Mouse (Mus musculus) kidney, adult 8-10 months (tissue): ENCODE results near the gene Aldh3b1.

Source experiments
- DNase-seq, 2 experiments: peaks; one replicate each; pipeline ENCODE4 v3.0.0; 2022

Gene Aldh3b1

DNA sequence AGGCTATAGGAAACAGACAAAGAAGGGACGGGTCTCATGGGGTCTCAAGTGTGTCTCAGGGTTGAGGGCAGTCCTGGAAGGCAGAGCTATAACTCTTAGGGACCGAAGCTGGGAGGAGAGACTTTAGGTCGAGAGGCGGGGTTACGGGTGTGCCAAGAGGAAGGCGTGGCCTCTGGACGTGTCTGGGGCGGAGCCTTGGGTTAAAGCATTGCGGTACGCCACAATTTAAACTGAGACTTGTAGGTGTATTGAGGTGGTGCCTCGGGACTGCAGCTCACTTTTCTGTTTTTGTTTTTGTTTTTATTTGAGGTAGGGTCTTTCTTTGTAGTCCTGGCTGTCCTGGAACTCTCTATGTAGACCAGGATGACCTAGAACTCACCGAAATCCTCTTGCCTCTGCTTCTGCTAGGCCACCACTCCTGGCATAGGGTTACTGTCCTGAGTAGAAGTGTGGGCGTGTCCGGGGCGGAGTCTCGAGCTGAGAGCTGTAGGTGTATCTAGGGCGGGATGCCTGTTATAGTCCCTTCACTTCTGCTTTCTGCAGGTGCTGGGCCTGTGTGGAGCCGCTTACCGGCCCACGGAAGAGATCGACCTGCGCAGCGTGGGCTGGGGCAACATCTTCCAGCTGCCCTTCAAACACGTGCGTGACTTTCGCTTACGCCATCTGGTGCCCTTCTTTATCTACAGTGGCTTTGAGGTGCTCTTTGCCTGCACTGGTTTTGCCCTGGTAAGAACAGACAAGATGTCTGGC, 13.6 kb upstream of the Aldh3b1 start:
- DNase-seq: peak in 1 of 2 experiments; percentile 54

DNA sequence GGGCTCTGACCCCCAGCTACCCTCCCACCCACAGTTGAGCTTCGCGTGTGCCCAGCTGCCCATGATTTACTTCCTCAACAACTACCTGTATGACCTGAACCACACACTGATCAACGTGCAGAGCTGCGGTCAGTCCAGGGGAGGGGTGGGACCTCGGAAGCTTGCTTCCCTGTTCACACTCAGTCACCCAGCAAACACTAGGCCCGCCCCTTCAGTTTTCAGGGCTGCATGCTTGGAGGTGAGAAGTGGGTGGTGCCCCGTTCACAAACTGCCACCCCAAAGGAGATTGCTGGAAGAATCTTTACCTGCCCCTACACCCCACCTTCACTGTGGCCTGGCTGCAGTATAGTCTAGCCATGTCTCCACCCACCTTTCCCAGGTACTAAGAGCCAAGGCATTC, 12.7 kb upstream of the Aldh3b1 start:
- no peak for DNase-seq

DNA sequence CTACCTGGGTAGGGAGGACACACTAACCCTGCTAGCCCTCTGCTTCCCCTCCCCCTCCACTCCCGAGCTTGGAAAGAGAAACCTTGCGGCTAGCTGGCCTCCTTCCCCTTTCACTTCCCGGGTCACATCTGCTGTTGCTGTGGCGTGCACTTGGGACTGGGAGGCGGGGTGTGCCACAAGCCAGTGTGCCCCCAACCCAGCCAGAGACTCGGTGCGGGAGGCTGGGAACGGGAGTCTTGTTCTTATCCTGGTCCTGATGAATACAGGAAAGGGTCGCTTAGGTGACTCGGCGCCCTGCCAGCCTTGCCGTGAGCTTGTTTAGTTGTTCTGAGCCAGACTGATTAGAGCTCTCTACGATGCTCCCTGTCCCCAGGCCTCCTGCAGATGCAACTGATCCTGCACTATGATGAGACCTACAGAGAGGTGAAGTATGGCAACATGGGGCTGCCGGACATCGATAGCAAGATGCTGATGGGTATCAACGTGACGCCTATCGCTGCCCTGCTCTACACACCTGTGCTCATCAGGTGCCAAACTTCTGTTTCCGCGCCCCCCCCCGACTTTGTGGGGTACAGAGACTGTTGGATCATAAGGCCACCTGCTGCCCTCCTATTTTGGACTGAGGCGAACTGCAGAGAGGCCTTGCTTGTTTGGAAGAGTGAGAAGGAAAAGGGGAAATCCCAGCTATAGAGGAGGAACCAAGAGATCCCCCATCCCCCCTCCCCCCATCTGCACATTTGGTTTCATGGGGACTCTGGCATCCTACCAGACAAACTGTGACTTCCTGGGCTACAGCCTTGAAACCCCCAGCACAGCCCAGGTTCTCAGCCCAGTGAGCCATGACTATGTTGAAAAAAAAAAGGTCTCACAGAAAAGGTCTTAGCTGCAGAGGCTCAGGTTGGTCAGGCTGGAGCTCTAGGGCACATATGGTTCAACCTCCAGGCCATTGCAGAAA, 6.6 kb upstream of the Aldh3b1 start:
- peak; percentile 58 to 72 for DNase-seq

DNA sequence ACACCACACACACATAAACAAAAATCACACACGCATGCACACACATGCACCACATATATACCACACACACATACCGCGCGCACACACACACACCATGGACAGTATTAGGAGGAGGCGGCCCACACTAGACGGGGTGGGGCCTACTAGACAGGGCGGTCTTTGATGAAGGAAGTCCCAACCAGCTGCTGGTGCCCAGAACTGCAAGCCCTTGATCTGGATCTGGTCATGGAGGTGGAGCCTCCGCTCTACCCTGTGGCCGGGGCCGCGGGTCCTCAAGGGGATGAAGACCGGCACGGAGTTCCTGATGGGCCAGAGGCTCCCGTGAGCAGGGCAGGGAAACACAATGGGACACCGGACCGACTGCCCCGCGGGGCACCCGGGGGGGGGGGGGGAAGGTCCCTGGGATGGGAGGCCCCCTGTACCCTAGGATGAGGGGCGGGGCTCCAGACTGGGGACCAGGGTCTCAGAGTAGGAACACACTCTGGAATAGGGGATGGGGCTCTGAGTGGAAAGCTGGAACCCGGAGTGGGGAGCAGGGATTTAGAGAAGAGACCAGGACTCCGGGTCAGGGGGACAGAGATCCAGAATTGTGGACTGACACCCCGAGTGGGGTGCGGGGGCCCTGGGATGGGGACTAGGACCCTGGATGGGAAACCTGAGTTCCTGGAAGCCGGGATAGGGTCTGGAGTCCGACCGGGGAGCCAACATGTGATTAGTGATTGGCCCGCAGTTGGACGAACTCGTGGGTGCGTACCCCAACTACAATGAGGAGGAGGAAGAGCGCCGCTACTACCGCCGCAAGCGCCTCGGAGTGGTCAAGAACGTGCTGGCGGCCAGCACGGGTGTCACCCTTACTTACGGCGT, 5.7 kb upstream of the Aldh3b1 start, which contains the start of gene Unc93b1:
Gene Unc93b1, plus strand, starts transcription at position 155 of the 864 bp plus-strand sequence.
- DNase-seq: peak; percentile 65 to 68

DNA sequence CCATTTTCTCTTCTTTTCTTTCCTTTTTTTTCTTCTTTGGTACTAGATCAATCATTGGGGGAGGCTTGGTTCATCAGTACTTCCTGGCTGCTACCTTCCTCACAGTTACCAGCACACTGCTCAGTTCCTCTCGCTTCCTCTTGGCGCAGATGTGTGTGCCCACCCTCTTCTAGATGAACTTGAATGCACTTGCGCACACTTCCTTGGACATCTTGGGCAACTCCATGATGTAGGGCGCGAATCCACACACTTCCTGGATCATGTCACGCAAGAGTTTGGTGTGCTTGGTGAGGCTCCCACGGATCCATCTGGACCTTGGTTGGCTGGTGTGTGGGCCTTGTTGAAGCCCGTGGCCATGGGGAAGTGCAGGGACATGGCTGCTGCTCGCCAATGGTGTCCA, 2.1 kb upstream of the Aldh3b1 start:
- no peak for DNase-seq

DNA sequence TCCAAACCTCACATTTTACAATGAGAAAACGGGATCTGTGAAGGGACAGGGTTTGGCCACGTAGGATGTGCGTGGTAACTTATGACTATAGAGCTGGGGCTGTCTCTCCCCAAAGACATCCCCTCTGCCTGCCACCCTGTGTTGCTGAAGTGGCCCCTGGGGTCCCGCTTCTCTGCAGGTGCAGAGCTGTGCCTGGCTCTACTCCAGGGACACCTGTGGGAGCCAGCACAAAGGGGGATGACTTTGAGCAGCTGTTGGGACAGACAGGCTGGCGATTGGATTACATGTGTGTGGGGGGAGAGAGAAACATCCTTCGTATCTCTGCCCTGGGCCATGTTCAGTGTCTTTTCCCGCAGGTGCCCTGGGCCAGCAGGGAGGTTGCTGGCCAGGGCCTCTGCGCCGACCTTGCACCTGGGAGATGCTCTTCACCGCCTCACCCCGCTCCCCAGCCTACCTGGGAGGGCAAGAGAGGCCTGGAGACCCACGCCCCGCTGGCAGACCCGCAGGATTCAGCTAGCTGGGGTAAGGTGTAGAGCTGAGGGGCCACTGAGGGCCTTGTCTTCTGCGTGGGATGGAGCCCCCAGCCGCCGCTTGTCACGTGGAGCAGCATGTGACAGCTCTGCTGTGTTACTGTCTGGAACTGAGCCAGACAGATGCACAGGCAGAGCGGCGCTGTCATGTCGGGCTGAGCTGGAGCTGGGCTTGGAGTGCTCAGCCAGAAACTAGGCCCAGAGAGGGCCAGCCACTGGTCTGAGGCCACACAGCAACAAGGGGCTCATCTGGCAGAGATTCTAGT, 852 bp upstream of the Aldh3b1 start:
- no peak for DNase-seq

DNA sequence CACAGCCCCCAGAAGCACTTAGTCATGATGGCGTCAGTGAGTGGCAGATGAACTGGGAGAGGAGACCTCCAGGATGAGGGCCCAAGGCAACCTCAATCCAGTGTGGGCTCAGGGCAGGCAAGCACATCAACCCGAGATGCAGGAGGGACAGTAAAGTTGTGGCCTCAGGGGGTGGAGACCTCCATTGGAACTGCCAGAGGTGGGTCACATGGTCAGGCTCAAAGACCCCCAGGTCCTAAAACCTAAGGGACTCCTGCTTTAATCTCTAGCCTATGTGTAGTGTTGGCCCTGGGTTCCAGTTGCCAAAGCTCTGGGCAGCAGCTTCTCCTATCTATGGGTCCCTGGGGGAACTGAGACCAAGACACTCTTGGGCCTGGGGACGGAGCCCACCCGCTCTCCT, 829 bp downstream of the Aldh3b1 start:
- DNase-seq: no peak

DNA sequence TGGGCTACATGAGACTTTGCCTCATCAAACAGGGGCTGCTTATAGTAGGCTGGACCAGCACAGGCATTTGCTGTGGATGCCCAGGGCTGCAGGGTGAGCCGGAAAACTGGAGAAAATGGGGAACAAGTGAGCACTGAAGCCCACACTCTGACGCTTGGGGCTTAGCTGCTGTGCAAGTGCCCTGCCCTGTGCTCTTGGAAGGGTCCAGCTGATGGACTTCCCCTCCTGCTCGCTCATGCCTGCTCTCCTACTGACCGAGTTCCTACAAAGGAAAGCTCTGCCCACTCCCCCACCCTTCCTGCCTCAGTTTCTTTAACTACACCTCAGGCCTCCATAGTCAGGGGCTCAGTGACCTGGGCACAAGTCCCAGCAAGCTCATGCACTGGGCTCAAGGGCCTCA, 1.6 kb downstream of the Aldh3b1 start:
- no peak for DNase-seq

DNA sequence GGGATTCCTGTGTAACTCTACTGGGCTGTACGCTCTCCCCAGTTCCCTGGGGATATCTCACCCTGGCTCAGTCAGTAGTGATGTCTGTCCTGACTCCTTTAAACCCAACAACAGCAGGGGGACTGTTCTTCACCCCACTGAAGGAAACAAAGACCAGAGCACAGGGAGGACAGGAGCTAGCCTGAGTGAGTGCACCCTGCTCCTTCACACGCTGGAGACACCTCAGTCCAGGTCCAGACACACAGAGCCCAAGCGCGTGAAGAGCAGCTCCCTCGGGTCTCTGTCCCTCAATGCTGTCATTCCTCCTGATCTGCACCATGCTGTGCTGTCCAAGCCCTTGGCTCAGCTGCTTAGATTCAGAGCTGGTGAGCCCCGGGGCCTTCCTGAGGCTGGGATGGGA, 2.9 kb downstream of the Aldh3b1 start:
- DNase-seq: no peak

DNA sequence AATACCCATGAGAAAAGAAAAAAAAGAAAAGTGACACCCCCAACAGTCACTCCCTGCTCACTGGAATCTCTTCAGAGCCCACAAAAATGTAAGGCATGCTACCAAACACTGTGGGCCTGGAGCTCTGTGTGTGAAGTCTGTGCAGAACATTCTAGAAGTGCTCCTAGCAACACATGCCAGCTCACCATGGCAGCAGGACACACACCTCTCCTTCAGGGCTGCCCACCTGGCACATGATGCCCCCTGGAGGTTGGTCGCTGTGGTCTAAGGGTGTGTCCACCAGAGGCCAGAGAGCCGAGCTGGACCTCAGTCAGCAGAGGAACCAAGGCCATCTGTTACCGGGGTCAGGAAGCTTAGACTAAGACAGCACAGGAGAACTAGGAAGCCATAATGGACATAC, 3.3 kb downstream of the Aldh3b1 start:
- DNase-seq: no peak

DNA sequence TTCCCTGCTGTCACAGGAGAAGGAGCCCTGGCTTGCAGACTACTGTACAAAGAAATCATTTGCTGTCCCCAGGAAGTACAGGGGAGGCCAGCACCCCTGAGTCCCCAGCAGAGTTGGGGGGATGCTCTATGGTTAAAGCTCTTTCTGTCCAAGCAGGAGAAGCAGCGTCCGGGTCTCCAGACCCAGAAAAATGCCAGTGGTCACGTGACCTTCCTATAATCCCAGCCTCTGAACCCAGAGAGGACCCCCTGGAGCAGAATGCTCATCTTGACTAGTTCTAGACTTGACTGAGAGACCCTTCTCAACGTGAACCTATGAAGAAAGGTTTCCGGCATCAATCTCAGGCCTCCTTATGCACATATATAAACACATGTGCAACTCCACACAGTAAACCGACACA, 3.7 kb downstream of the Aldh3b1 start:
- no peak for DNase-seq

DNA sequence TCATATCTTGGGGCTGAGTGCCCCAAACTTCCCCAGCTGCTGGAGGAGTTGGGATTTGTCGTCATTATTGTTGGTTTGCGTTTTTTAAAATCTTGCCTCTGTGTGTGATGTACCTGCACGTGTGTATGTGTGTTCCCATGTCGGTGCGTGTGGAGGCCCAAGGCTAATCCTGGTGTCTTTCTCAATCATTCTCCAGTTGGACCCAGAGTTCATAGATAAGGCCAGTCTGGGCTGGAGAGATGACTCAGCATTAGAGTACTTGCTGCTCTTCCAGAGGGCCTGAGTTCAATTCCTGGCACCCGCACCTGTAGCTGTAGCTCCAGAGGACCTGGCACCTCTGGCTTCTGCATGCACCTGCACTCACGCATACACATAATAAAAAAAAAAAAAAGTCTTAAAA, 4.7 kb downstream of the Aldh3b1 start:
- no peak for DNase-seq

DNA sequence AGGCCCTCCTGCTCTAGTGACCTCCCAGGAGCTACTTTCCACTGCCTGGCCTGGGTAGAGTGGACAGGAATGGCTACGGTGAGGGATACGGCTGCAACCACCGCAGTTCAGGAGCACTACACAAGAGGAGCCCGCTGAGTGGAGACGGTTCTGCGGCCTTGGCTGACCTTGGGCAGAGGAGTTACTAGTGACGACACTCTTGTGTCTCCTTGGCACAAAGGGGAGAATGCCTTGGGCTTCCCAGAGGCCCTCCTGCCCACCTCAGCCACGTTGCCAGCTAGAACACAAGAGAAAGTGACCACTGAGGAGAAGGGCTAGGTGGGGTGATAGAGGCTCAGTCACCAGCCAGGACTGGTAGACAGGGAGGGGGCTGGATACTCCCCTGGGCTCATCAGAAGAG, 5.4 kb downstream of the Aldh3b1 start:
- DNase-seq: no peak

DNA sequence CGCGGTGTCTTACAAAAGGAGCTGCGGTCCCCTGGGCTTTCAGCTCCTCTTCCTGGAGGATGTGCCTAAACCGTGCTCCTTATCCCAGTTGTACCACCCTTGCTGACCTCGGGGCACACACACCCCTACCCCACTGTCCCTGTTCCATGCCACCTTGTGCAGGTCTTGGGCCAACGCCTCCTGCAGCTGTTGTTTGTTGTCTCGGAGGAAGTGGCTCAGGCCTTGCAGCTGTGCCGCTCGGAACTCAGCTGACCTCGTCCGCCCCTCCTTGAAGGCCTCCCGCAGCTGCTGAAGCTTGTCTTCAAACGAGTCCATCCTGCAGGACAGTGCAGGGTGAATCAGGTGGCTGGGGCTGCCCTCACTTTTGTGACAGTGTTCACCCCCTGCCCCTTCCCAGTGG, 6.0 kb downstream of the Aldh3b1 start:
- peak in 1 of 2 experiments; percentile 25 for DNase-seq

DNA sequence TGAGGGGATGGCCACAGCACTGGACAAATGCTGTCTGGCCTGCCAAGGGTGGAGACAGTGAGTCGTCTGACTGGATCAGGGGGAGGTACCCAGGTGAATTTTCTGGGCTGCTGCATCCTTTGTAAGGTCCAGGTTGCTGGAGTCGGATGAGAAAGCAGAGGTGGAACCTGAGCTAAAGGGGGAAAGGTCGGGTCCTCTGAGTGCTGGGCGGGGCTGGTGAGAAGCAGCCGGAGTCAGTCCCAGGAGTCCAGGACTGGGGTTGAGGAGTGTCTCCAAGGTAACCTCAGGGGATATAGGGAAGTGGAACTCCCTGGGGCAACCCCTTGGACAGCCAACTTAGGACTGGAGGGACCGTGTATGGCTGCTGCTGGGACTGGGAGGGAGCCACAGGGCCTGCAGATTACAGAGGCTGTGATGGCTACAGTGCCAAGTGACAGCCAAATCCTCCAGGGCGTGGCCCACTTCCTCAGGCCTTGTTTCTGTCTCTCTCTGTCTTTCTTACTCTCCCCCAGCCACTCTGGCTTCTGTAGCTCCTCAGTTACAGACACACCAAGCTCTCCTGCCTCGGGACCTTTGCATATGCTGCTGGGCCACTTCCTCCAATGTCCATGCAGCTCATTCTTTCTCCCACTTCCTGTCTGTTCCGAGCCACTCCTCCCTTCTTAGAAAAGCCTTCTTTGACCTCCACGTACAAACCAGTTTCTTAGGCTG, 6.8 kb downstream of the Aldh3b1 start:
- no peak for DNase-seq

DNA sequence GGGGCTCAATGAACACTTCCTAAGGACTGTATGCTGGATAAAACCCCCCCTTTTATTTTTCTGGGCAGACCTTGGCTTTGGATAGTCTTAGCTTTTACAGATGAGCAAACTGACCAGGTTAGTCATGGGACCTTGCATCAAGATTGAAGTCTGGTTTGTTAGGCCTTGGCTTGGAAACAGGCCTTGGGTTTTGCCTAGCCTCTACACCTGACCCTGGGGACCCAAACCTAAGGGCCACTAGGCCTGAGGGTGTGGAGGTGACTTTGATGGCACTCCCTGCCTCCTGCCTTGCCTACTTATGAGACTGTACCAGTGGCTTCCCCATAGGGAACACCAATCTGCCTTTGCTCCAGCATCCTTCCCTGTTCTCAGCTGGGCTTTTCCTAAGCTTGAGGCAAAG, 9.7 kb downstream of the Aldh3b1 start:
- no peak for DNase-seq

DNA sequence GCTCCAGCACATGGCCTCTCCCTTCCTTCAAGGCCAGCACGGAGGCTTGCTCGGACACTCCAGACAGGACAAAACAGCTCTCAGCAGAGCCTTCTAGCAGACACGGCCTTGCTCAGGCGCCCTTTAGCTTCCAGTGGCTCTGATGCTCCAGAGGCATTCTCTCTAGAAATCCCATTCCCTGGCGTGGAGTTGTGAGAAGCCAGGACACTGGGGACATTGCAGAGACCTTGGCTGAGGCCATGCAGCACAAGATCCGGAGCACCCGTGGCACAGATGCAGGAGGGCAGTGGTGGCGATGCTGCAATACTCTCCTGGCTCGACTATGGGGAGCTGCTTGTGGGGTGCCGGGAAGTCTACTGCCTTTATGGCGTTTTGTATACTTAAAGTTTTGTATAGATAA, 12.9 kb downstream of the Aldh3b1 start:
- DNase-seq: no peak

DNA sequence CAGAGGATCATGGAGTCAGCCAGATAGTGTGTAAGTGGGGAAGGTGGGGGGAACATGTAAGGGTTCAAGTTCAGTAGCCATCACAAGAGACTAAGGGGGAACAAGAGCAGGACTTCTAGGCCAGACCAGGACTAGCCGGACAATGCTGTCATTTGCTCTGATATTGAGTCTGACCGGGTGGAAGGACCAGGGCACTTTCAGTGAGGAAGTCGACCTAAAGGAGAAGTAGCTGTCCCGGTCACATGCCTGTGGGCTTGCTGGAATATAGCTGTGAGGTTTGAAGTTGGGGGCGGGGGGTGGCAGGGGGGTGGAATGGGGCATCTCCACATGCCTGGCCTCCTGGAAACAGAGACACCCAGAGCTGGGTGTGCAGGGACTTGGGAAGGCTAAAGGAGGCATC, 15.1 kb downstream of the Aldh3b1 start:
- no peak for DNase-seq

DNA sequence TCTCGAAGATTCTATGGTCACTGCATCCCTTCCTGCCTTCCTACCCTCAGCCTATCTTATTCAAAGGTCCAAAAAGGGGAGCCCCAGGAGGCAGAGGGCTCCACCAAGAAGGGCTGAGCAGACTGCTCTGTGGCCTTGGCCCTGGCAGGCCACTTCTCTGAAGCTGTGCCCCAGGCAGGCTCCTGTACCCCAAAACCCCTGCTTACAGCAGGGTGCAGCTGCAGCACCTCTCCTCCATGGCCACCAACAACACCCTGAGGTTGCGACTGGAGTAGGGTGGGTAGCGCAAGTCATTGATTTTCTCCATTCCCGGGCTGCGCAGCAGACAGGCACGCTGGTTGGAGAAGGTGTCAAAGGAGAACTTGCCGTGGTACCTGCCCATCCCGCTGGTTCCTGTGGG, 15.9 kb downstream of the Aldh3b1 start:
- no peak for DNase-seq

DNA sequence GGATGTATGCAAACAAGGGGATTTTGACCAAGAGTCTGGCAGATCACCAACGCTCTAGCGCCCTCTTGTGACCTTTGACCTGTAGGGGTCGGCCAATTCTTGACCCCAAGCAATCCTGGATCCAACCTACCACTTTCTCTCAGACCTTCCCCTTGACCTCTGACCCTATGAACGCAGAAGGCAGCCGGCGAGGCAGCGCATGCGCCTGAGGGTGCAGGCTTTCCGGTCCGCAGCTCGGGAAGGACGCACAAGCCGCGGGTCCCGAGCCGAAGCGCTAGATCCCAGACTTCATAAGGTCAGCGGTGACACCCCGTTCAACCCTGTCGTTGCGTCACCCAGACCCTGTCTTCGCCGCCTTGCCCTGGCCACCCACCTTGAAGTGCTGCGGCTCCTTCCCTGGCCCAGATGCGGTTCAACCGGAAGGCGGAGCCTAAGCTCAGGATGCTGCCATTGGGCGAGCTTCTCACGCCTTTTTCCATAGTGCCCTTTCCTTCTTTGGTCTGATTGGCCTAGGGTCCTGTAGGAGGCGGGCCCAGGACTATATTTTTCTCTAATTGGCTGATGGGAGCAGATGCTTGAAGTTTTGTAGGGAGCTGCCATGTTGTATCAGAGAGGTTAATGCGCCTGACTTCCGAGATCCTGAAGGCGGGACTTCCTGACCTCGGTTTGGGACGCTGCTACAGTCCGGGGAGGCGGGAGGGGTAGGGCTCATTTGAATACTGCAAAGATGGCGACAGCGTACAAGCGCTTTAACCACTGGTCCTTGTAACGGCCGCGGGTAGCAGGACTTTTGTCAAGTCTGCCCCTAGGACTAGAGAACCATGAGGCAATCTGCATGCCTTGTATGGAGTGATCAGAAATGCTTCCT, 17.0 kb downstream of the Aldh3b1 start, which contains the start of gene Ndufs8:
Gene Ndufs8, minus strand, starts transcription at position 438 of the 868 bp plus-strand sequence.
- DNase-seq: peak; percentile 95 to 99
